Mouse (Mus musculus) adrenal gland (tissue): ENCODE results near the gene Tmem53.
"Not testable (repeated sequence)": the region's sequence is repeated elsewhere in the genome, so short reads cannot be mapped to it uniquely, and the experiment has no call there.

Source experiments
- intact Hi-C: fragments of 180-260 bp; cut with DNase I; formaldehyde crosslinking; loops from one replicate; pipeline ENCODE4 v1.15.1; 2025

Gene Tmem53

GRCm38 (mm10) chr4:117240867-117241266 is 10.9 kb upstream of the Tmem53 start:
- intact Hi-C loops = no loop called here

DNA sequence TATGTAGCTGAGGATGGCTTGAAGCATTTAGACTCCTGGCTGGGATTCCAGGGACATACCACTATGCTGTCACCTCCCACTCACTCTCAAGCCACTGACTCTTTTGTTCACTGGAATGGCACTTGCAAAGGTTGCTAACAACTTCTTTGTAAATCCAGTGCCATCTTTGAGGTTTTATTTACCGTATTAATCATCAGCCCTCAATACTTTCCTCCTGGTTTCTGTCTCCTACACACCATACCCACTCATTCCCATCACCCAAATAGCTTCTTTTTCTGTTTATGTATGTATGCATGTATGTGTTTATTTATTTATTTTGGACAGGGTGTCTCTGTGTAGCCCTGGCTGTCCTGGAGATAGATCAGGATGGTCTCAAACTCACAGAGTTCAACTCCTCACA is 769 bp upstream of the Tmem53 start:
- intact Hi-C loops = no loop called here

GRCm38 (mm10) chr4:117252351-117252750 is 600 bp downstream of the Tmem53 start:
- intact Hi-C loops = no loop called here

DNA sequence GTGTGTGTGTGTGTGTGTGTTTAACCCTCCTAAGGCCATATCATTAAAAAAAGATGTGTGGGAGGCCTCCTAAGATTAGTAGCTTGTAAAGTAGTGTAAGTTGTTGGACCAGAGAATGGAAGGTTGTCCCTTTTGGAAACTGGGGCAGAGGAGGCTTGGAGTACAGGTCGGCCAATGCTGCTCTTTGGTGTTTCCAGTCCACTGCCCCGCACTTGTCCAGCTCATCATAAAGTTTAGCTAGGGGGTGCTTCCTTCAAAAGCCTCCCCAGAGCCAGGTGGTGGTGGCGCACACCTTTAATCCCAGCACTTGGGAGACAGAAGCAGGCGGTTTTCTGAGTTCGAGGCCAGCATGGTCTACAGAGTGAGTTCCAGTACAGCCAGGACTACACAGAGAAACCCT is 1.0 kb downstream of the Tmem53 start:
- intact Hi-C loops = no loop called here

- intact Hi-C loops = no loop called here
Measured at GRCm38 (mm10) chr4:117253218-117254016, 1.7 kb downstream of the Tmem53 start.

DNA sequence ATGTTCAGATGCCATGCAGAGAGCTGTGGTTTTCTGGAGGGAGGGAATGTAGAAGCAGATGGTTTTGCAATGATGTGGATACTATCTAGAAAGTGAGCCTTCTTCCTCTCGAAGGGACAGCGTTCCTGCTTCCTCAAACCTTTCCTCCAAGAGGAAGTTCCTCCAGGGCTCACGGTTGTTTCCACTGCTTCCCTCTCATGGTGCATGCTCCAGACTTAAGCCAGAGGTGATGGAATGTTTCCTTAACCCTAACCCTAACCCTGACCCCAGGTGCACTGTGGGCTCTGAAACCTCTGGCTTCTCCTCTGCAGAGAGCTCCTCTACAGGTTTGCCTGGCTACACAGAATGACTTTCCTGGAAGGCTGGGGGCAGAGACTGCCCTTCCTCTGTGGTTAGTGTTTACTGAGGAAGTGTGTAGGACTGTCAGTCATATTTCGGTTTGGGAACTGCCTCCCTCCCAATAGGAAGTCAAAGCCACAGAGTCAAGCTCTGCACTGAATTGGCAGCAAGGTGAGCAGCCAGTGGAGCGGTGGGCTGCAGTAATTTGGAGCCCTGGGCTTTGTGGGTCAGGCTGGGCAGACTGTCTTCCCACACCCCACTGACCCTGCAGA is 2.4 kb downstream of the Tmem53 start:
- intact Hi-C loops = no loop called here

- intact Hi-C loops = no loop called here
Measured at GRCm38 (mm10) chr4:117254672-117255071, 2.9 kb downstream of the Tmem53 start.

GRCm38 (mm10) chr4:117259909-117260308 is 8.2 kb downstream of the Tmem53 start:
- intact Hi-C loops = not testable (repeated sequence)

GRCm38 (mm10) chr4:117261222-117261621 is 9.5 kb downstream of the Tmem53 start:
- intact Hi-C loops = no loop called here

GRCm38 (mm10) chr4:117262101-117262913 is 10.6 kb downstream of the Tmem53 start:
- intact Hi-C loops = no loop called here

DNA sequence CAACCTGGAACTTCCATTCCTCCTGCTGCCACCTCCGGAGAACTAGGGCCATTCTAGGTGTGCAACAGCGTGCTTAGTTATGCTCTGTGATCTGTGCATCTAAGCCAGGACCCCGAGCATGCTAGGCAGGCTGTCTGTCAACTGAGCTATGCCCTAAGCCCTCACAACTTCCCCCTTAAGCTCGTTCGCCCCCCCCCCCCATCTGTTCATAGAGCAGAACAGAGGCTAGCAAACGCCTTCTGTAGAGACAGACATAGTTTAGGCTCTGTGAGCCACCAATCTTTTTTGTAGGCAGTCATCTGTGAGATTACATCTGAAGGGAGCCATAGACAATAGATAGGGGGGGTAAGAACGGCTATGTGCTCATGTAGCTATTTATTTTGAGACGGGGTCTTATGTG is 11.2 kb downstream of the Tmem53 start:
- intact Hi-C loops = no loop called here

DNA sequence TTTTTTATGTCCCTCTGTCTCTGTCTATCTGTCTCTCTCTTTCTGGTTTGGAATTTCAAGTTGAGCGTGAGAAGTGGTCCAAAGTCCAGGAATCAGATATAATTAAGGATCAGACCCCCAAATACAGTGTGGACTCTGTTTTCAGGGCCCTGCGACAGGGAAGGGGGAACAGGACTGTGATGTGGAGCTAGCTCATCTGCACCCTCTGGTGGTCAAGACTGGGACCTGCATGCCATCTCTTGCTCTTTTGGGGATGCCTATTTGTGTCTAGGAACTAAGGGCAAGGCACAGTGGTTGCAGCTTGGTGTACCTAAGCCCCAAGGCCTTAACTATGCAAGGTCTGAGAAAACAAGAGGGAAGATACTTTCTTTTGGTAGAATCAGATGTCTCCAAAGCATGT is 15.5 kb downstream of the Tmem53 start:
- intact Hi-C loops = loop anchor here (5.0 kb wide), 1 partner anchor 35 kb away; no protein-coding TSS in a partner anchor

DNA sequence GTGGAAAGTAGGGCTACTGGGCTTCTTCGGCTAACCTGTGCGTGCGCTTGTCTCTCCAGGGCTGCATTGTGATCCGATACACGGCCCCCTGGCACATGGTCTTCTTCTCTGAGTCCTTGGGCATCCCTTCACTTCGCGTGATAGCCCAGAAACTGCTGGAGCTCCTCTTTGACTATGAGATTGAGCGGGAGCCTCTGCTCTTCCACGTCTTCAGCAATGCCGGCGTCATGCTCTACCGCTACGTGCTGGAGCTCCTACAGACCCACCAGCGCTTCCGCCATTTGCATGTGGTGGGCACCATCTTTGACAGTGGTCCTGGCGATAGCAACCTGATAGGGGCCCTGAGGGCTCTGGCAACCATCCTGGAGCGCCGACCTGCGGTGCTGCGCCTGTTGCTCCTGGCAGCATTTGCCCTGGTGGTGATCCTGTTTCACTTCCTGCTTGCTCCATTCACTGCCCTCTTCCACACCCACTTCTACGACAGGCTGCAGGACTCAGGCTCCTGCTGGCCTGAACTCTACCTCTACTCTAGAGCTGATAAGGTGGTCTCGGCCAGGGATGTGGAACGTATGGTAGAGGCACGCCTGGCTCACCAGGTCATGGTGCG is 16.2 kb downstream of the Tmem53 start:
- intact Hi-C loops = loop anchor here (5.0 kb wide), 1 partner anchor 36 kb away; no protein-coding TSS in a partner anchor

GRCm38 (mm10) chr4:117270278-117270677 is 18.5 kb downstream of the Tmem53 start:
- intact Hi-C loops = loop anchor here (1.0 to 10.0 kb wide), 4 partner anchors 42 to 405 kb away; no protein-coding TSS in a partner anchor

- intact Hi-C loops = loop anchor here (5.0 to 10.0 kb wide), 3 partner anchors 40 to 402 kb away; no protein-coding TSS in a partner anchor
Measured at GRCm38 (mm10) chr4:117272459-117272858, 20.7 kb downstream of the Tmem53 start.

DNA sequence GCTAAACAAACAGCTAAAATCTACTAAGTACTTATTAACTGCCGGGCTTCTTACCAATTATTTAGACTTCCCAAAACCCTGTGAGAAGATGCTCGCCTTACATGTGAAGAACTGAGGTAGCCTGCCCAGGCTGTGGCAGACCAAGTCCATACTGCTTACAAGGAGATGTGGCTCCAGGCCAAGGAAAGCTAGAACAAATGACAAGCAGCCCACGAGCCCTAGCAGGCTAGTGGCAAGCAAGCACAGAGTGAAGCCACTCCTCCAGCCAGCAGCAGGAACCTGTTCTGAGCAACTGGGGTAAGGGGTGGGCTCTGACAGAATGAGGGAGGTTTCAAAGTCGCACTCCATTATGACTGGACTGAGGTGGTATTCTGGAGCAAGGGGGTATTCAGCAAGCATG is 23.0 kb downstream of the Tmem53 start:
- intact Hi-C loops = loop anchor here (5.0 to 10.0 kb wide), 3 partner anchors 38 to 400 kb away; no protein-coding TSS in a partner anchor

DNA sequence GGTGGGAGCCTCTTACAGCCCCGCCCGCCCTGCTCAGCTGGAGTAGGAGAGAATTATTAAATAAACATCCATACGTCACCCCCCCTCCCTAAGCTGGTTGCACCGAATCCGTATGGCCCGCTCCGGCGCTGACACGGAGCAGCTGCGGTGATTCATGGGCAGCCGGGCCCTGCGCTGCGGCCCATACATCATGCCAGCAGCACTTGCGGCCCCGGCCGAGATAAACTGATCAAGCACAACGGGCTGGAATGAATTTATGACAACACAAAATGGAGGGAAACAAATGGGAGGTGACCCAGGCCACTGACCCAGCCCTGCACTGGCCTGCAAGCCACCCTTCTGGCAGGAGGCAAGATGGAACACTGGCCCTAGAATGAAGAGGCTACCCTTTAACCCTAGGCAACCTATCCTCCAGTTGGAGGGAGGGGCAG is 24.5 kb downstream of the Tmem53 start:
- intact Hi-C loops = loop anchor here (10.0 kb wide), 1 partner anchor 399 kb away; no protein-coding TSS in a partner anchor

GRCm38 (mm10) chr4:117277021-117277420 is 25.3 kb downstream of the Tmem53 start:
- intact Hi-C loops = loop anchor here (10.0 kb wide), 1 partner anchor 398 kb away; no protein-coding TSS in a partner anchor

- intact Hi-C loops = loop anchor here (10.0 kb wide), 1 partner anchor 397 kb away; no protein-coding TSS in a partner anchor
Measured at GRCm38 (mm10) chr4:117277687-117278086, 25.9 kb downstream of the Tmem53 start.

- intact Hi-C loops = loop anchor here (10.0 kb wide), 1 partner anchor 396 kb away; no protein-coding TSS in a partner anchor
Measured at GRCm38 (mm10) chr4:117278381-117279252, 26.9 kb downstream of the Tmem53 start.
